Mouse (Mus musculus): ENCODE measurements around the gene Twistnb. TPM values are rescaled to one million over a fixed set of nuclear protein-coding genes. Genes with fewer than 3 reads are reported as not detected.

Twistnb gene
- polyA plus RNA-seq, 1 experiment from 2014 or later: 23.8 TPM

- no peak overlapping the region for H3K4me2 ChIP-seq
- no peak for ATAC-seq (ENCODE audit: insufficient read depth)
- no peak overlapping the region for H3K9ac ChIP-seq
- 42% methylated on average over 2 of the region's 2 CpGs for WGBS (ENCODE audit: insufficient replicate concordance)
- no peaks in the 10 kb centered on the region for H3K9me3 ChIP-seq (replicated peaks)
- no peaks in the 10 kb centered on the region for H3K36me3 ChIP-seq (replicated peaks)
- H3K4me3 ChIP-seq (replicated peaks): no peak overlapping the region
- peaks cover 7% of the 10 kb centered on the region for H3K4me1 ChIP-seq (replicated peaks)
- H3K27ac ChIP-seq (replicated peaks): no peak overlapping the region
- H3K27me3 ChIP-seq: peaks cover 6% of the 10 kb centered on the region
Measured at GRCm38 (mm10) chr12:33427726-33428125, 1.7 kb upstream of the Twistnb start.

GRCm38 (mm10) chr12:33433812-33434211, 4.4 kb downstream of the Twistnb start:
- no peak overlapping the region for H3K27ac ChIP-seq (replicated peaks)
- H3K4me3 ChIP-seq (replicated peaks): no peak overlapping the region
- 34% methylated on average over 9 of the region's 9 CpGs for WGBS (ENCODE audit: insufficient replicate concordance)

GRCm38 (mm10) chr12:33434758-33435157, 5.3 kb downstream of the Twistnb start:
- Histone ChIP-seq H3K27me3 (no peaks in the 10 kb centered on the region), H3K4me1 (replicated peaks) (peaks cover 7% of the 10 kb centered on the region), H3K9me3 (replicated peaks) (no peaks in the 10 kb centered on the region), H3K9ac (no peak overlapping the region), H3K4me2 (no peak overlapping the region), H3K27ac (replicated peaks) (no peak overlapping the region), H3K36me3 (replicated peaks) (peaks cover 22% of the 10 kb centered on the region), H3K4me3 (replicated peaks) (no peak overlapping the region)
- no peak for ATAC-seq (ENCODE audit: insufficient read depth)
- WGBS (ENCODE audit: insufficient replicate concordance): 88% methylated on average over 4 of the region's 4 CpGs

More at GRCm38 (mm10) chr12:33433812-33434211, 4.4 kb downstream of the Twistnb start:
- no peaks in the 10 kb centered on the region for H3K27me3 ChIP-seq
- peak overlapping the region; percentile 8; the same call in 1 of the 2 replicates for H3K4me2 ChIP-seq
- no peak overlapping the region for H3K9ac ChIP-seq
- H3K36me3 ChIP-seq (replicated peaks): peaks cover 17% of the 10 kb centered on the region
- H3K4me1 ChIP-seq (replicated peaks): peaks cover 7% of the 10 kb centered on the region
- ATAC-seq (ENCODE audit: insufficient read depth): no peak
- no peaks in the 10 kb centered on the region for H3K9me3 ChIP-seq (replicated peaks)

- no peak for ATAC-seq (ENCODE audit: insufficient read depth)
- no peaks in the 10 kb centered on the region for H3K27me3 ChIP-seq
- H3K4me1 ChIP-seq (replicated peaks): no peaks in the 10 kb centered on the region
- H3K36me3 ChIP-seq (replicated peaks): no peaks in the 10 kb centered on the region
- H3K4me2 ChIP-seq: no peak overlapping the region
- WGBS (ENCODE audit: insufficient replicate concordance): 54% methylated on average over 7 of the region's 7 CpGs
- H3K9ac ChIP-seq: no peak overlapping the region
- H3K4me3 ChIP-seq (replicated peaks): no peak overlapping the region
- no peaks in the 10 kb centered on the region for H3K9me3 ChIP-seq (replicated peaks)
- H3K27ac ChIP-seq (replicated peaks): no peak overlapping the region
Measured at GRCm38 (mm10) chr12:33455418-33455817, 26.0 kb downstream of the Twistnb start.

DNA sequence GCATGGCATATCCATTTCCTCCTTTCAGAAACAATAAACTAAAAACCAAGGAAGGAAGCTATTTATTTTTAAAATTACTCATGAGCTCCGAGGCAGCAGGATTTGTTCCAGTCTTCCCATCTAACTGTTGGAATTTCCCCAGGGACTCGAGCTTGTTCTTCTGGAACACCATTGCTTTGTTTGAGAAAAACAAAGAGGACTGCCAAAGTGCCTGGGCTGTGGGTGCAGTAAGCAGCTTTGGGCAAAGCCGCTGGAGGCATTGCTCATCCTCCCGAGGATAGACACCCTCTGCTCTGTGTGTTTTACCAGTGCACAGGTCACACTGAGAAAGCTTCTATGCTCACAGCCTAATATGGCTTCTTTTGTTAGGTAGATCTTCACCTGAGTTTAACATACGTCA, 26.8 kb downstream of the Twistnb start:
- WGBS (ENCODE audit: insufficient replicate concordance): 35% methylated on average over 5 of the region's 5 CpGs
- Histone ChIP-seq H3K27ac (replicated peaks) (no peak overlapping the region), H3K4me2 (no peak overlapping the region), H3K36me3 (replicated peaks) (no peaks in the 10 kb centered on the region), H3K9me3 (replicated peaks) (no peaks in the 10 kb centered on the region), H3K4me1 (replicated peaks) (no peaks in the 10 kb centered on the region), H3K9ac (no peak overlapping the region), H3K27me3 (no peaks in the 10 kb centered on the region), H3K4me3 (replicated peaks) (no peak overlapping the region)
- no peak for ATAC-seq (ENCODE audit: insufficient read depth)

DNA sequence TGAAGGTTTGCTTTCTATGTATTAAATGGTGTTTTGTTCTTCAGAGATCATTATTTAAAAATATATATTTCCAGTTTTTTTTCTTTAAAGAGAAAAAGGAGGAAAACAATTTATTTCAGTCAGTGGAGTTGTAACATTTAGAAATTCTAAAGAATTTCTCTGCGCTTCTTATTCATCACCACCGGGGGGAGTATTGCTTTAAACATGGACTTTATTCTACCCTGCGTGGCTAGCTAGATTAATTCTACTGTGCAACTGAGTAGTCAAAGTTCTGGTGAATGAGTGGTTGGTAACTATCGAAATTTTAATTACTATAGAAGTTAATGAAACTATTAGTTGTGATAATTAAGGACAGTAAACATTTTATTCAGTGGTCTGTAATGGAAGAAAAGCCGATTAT, 51.5 kb downstream of the Twistnb start:
- ATAC-seq (ENCODE audit: insufficient read depth): no peak
- Histone ChIP-seq H3K4me2 (no peak overlapping the region), H3K4me3 (replicated peaks) (no peak overlapping the region), H3K27me3 (no peaks in the 10 kb centered on the region), H3K27ac (replicated peaks) (no peak overlapping the region), H3K9me3 (replicated peaks) (no peaks in the 10 kb centered on the region), H3K36me3 (replicated peaks) (no peaks in the 10 kb centered on the region), H3K4me1 (replicated peaks) (no peaks in the 10 kb centered on the region), H3K9ac (no peak overlapping the region)
- 18% methylated on average over 5 of the region's 5 CpGs for WGBS (ENCODE audit: insufficient replicate concordance)

DNA sequence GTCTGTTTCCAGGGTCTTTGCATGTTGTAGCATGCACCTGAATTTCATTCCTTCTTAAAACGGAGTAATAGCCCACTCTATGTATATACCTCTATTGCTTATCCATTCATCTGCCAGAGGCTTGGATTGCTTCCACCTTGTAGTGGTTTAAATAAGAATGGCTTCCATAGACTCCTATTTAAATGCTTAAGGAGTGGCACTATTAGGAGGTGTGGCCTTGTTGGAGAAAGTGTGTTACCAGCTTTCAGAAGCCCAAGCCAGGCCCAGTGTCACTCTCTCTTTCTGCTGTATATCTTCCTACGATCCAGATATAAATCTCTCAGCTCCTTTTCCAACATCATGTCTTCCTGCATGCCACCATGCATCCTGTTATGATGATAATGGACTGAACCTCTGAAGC, 53.5 kb downstream of the Twistnb start:
- WGBS (ENCODE audit: insufficient replicate concordance): 57% methylated on average over 2 of the region's 2 CpGs
- Histone ChIP-seq H3K36me3 (replicated peaks) (no peaks in the 10 kb centered on the region), H3K9ac (no peak overlapping the region), H3K9me3 (replicated peaks) (no peaks in the 10 kb centered on the region), H3K27me3 (no peaks in the 10 kb centered on the region), H3K27ac (replicated peaks) (no peak overlapping the region), H3K4me3 (replicated peaks) (no peak overlapping the region), H3K4me1 (replicated peaks) (no peaks in the 10 kb centered on the region), H3K4me2 (no peak overlapping the region)
- ATAC-seq (ENCODE audit: insufficient read depth): no peak

Other genes with a start within 250 kb of the Twistnb start
- gene Efcab10, start 34.8 kb upstream of the Twistnb start, polyA plus RNA-seq (2015; fragmentation: Nextera tagmentation; extraction: Ambion mirVana): not detected in 2 replicates

Data from liver, embryonic 15.5 days (tissue).